In genomic region chr4:88356652-88357051, GRCm38 (mm10) we compare ENCODE assay signal across 8 mouse cellular contexts.
DNase-seq lines count a peak whose midpoint lies in the region; ATAC-seq and TF ChIP-seq lines count a peak whose summit lies in the region.
"Had no signal": no experiment of that assay in that cellular context is flagged by ENCODE, and none has a peak within 500 bp of the region (broad histone marks: within the 10 kb centered on the region; RNA-seq: fewer than 3 reads in every experiment).

No protein-coding gene starts in this region.

- ATAC-seq in Patski: no peak
- ATAC-seq in megakaryocyte progenitor cell, adult 5-6 weeks (replicated peaks; ENCODE audit: poor library complexity): peak; percentile 92

- peak; percentile 51 for TF ChIP-seq CTCF in Patski (IDR thresholded peaks at IDR 0.05)

- POLR2A ChIA-PET in Patski (lab: Charles Lee): interaction anchor here (0.5 kb wide), 1 partner anchor 564 kb away, joined by 4 read pairs; no protein-coding TSS in a partner anchor

- no peaks in the 10 kb centered on the region for H3K27me3 ChIP-seq in Patski
- H3K27me3 ChIP-seq: limb, embryonic 13.5 days had no signal

- in situ Hi-C loops in Patski (cut with MboI; ENCODE audit: low pct_unique_long_range_greater_than_20kb): no loop called here

- peak; percentile 9 for DNase-seq in kidney, postnatal 14 days
- no peak for DNase-seq in kidney, adult 8-10 months
- peak; percentile 30 for DNase-seq in CD4-positive, CD25-positive, alpha-beta regulatory T cell, adult 2 months (ENCODE audit: low read depth, low spot score)
- no peak for DNase-seq in Patski (ENCODE audit: low read depth, low spot score)
- no peak for DNase-seq in spleen, postnatal 14 days (ENCODE audit: low spot score in 2 of 2)
- DNase-seq in cerebellum, adult 8-10 months: no peak

- CTCF ChIA-PET in Patski (lab: Charles Lee): interaction anchor here (0.7 to 2.2 kb wide), 7 partner anchors 8 to 157 kb away, joined by 3 to 6 read pairs (median 3); no protein-coding TSS in a partner anchor

Comparison
In these comparisons a context has a peak if more than half of its experiments do, and no peak if none do; other contexts are left out.
1. DNase-seq: peak in kidney, postnatal 14 days (single experiment) and CD4-positive, CD25-positive, alpha-beta regulatory T cell, adult 2 months (single experiment); none in kidney, adult 8-10 months (0 of 2), Patski (single experiment), spleen, postnatal 14 days (0 of 2) and cerebellum, adult 8-10 months (single experiment).